In the genomic region with DNA sequence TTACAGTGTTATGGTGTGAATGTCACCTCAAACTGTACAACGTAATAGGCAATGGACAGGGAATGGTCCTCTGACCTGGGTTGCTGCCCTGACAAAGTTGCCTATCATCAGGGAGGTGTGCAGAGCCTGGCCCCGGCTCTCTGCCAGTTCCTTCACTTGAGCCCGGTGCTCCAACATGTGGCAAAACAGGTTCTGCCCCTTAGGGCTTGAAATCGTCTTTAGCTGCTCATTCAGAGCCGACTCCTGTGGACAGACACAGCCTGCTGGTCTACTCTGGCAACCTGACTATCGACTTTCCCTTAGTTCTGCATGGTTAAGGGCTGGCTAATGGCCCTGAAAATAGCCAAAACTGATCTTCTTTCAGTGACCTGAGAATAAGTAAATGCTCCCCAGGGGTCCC, we compare ENCODE assay signal across 8 mouse cellular contexts. TPM values are rescaled to one million over a fixed set of nuclear protein-coding genes. Genes with fewer than 3 reads are reported as not detected.
A peak's percentile ranks its signal among the peaks of the same experiment; 100 is the strongest.
DNase-seq lines count a peak whose midpoint lies in the region; ATAC-seq lines count a peak whose summit lies in the region.
"Had no signal": no experiment of that assay in that cellular context is flagged by ENCODE, and none has a peak within 500 bp of the region (broad histone marks: within the 10 kb centered on the region; RNA-seq: fewer than 3 reads in every experiment).

No protein-coding gene starts in this region.

- intact Hi-C loops in heart, postnatal 36 days (cut with DNase I), result no loop called here
- intact Hi-C loops in gastrocnemius, postnatal 14 days (cut with DNase I; ENCODE audit: low total_unique reads), result no loop called here

- no peaks in the 10 kb centered on the region for H3K4me1 ChIP-seq in embryonic facial prominence, embryonic 11.5 days (ENCODE audit: control insufficient read depth, insufficient read depth, low read length)
- H3K4me1 ChIP-seq: embryonic facial prominence, embryonic 12.5 days had no signal

- H3K27me3 ChIP-seq in embryonic facial prominence, embryonic 11.5 days (ENCODE audit: control insufficient read depth, insufficient read depth, low read length), result no peaks in the 10 kb centered on the region
- H3K27me3 ChIP-seq: embryonic facial prominence, embryonic 12.5 days had no signal

- peak; percentile 42 for DNase-seq in embryonic facial prominence, embryonic 11.5 days (ENCODE audit: low spot score)
- peak; percentile 95 for DNase-seq in fat pad, adult 2 months (ENCODE audit: extremely low read depth, low read depth, low spot score)
- DNase-seq in kidney, postnatal 25 days, result peak; percentile 53 to 75
- DNase-seq in retina, embryonic 14.5 days (ENCODE audit: low spot score), result peak; percentile 35
- DNase-seq in thymus, postnatal 36 days, result no peak
- DNase-seq in heart, postnatal 36 days, result no peak
- DNase-seq in gastrocnemius, postnatal 14 days, result no peak

- no peaks in the 10 kb centered on the region for H3K9me3 ChIP-seq in embryonic facial prominence, embryonic 11.5 days (replicated peaks; ENCODE audit: control insufficient read depth, low read length)
- H3K9me3 ChIP-seq: embryonic facial prominence, embryonic 12.5 days had no signal

- H3K4me3 ChIP-seq in embryonic facial prominence, embryonic 11.5 days (ENCODE audit: low read depth, low read length), result no peak overlapping the region
- H3K4me3 ChIP-seq: embryonic facial prominence, embryonic 12.5 days had no signal

- no peak for ATAC-seq in embryonic facial prominence, embryonic 11.5 days (replicated peaks; ENCODE audit: insufficient number of reproducible peaks, low FRiP score, low TSS enrichment, low read depth)

- H3K27ac ChIP-seq in embryonic facial prominence, embryonic 11.5 days (replicated peaks; ENCODE audit: low read depth, low read length), result no peak overlapping the region
- H3K27ac ChIP-seq: embryonic facial prominence, embryonic 12.5 days had no signal

- 50% methylated on average over 6 of the region's 6 CpGs for WGBS in embryonic facial prominence, embryonic 11.5 days

- no peaks in the 10 kb centered on the region for H3K36me3 ChIP-seq in embryonic facial prominence, embryonic 11.5 days (replicated peaks; ENCODE audit: control insufficient read depth, insufficient read depth, low read depth, low read length)
- H3K36me3 ChIP-seq: embryonic facial prominence, embryonic 12.5 days had no signal

- no peak overlapping the region for H3K4me2 ChIP-seq in embryonic facial prominence, embryonic 11.5 days (ENCODE audit: low read depth, low read length)
- H3K4me2 ChIP-seq: embryonic facial prominence, embryonic 12.5 days had no signal

- no peak overlapping the region for H3K9ac ChIP-seq in embryonic facial prominence, embryonic 11.5 days (replicated peaks; ENCODE audit: low read length)
- H3K9ac ChIP-seq: embryonic facial prominence, embryonic 12.5 days had no signal

RNA-seq across cellular contexts. Expression of a gene that starts 27.0 kb away (rescaled TPM):
- polyA plus RNA-seq in embryonic facial prominence, embryonic 11.5 days (2014; fragmentation: Nextera tagmentation; extraction: Ambion mirVana), result 0.42 and 0.88 TPM in 2 replicates
- 1 to 10 TPM; 2.0 to 2.1 TPM for total RNA-seq in heart, postnatal 36 days (2021)
- under 1 TPM; 0.51 to 0.84 TPM for total RNA-seq in gastrocnemius, postnatal 14 days (2021)

RNA-seq across cellular contexts. Expression of a gene that starts 32.9 kb away (rescaled TPM):
- polyA plus RNA-seq in embryonic facial prominence, embryonic 11.5 days (2014; fragmentation: Nextera tagmentation; extraction: Ambion mirVana), result 2.4 and 2.9 TPM in 2 replicates
- 1 to 10 TPM in 1 of 2 experiments, under 1 TPM in 1; 0.68 to 1.3 TPM for total RNA-seq in heart, postnatal 36 days (2021)
- under 1 TPM; 0.41 to 0.42 TPM for total RNA-seq in gastrocnemius, postnatal 14 days (2021)

RNA-seq across cellular contexts. Expression of a gene that starts 32.9 kb away (rescaled TPM):
- polyA plus RNA-seq in embryonic facial prominence, embryonic 11.5 days (2014; fragmentation: Nextera tagmentation; extraction: Ambion mirVana), result 15.4 and 18.4 TPM in 2 replicates
- total RNA-seq in heart, postnatal 36 days (2021), result 1 to 10 TPM; 7.7 to 8.2 TPM
- total RNA-seq in gastrocnemius, postnatal 14 days (2021), result 1 to 10 TPM; 3.0 to 4.7 TPM

Comparison
In these comparisons a context has a peak if more than half of its experiments do, and no peak if none do; other contexts are left out.
1. DNase-seq: peak in embryonic facial prominence, embryonic 11.5 days (single experiment), fat pad, adult 2 months (single experiment), kidney, postnatal 25 days (2 of 2) and retina, embryonic 14.5 days (single experiment); none in thymus, postnatal 36 days (0 of 2), heart, postnatal 36 days (0 of 2) and gastrocnemius, postnatal 14 days (single experiment).